Mouse (Mus musculus) B cell, adult 2 months (primary cell): Measurements from ENCODE around the gene LTO1.
"Not testable (repeated sequence)": the region's sequence is repeated elsewhere in the genome, so short reads cannot be mapped to it uniquely, and the experiment has no call there.

Source experiments
- DNase-seq, 2 experiments: peaks; one replicate each; pipeline ENCODE4 v3.0.0; 2022

Gene LTO1

DNA sequence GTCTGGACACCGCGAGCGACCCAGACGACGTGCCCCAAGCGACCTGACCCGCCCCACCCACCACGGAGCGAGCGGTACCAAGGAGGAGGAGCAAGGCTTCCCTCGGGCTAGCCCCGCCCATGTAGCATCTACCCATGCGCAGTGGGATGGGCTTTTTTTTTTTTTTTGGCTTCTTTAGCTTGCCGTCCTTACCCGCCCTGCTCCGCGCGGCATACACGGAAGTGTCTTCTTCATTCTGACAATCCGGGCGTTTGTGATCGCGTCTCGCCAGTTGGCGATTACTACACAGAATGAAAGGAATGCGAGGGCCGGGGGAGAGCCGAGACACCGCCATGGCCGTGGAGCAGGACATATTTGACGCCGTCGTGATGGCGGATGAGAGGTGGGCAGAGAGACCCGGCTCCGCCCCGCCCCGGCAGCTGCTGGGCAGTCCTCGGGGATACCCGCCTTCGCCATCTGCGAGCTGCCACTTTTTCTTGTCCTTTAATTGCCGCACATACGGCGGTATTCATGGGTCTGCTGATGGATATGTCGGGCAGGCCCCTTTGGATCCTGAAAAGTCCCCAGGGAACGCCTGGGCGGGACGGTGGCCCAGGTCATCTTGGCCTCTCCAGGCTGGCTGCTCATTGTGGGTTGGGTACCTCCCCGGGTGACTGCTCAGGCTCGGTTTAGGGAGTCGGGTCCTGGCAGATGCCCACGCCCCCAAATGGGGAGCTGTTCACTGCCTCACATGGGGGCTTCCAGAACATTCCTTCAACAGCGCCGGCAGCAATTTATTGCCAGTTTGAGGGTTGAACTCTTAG is at the start of gene LTO1:
Gene LTO1, plus strand, starts transcription at position 153 of the 803 bp plus-strand sequence.
- peak; percentile 94 to 95 for DNase-seq

DNA sequence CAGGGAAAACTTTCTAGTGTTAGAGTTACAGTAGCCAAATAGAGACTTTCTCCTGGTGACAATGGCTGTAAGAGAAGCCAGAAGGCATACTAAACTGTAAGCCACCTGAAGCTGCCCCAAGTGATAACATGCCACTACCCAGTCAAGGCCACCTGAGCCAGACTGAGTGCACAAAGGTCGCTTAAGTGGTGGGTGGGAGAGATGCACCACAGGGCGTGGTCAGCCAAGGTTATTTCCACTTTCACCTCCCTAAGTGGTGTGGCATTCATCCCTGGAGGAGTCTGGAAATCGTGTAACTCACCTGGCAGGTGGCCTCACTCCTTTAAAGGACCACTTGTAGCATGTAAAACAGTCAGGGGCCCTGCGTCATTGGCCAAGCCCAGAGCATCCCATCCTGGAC is 47.7 kb upstream of the LTO1 start:
- DNase-seq, result no peak

DNA sequence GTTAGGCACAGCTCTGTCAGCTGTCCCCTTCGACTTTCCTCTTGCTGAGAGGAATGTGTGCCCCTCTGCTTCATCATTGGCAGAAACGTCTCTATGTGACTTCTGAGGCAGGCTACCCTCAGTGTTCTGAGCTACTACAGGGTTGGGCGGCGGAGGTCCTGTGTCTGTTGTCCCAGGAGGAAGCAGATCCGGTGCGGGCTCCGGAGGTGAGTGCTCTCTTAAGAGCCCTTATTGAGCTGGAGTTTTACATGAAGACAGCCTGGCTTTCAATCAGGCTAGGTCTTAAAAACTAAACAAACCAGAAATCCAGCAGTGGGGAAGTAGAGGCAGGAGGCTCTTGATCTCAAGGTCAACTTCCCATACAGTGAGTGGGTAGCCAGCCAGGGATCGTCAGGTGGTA is 47.3 kb upstream of the LTO1 start:
- DNase-seq, result no peak

DNA sequence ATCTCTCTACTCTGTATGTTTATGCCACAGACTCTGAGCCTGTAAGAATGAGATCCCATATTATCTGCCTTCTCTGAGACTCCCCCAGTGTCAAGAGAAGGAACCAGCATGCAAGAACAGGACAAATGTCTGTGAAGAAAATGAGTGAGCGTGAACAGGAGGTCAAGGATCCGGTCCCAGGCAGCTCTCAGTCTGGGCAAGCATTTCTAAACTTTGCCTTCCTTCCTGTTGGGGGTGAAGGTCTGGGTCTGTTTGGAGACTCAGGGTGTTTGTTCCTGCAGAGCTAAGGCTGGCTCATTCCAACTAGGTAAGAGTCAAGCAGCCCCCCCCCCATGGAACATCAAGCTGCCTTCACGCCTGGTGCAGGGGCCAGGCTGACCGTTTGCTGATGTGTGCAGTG is 42.5 kb upstream of the LTO1 start:
- no peak for DNase-seq

DNA sequence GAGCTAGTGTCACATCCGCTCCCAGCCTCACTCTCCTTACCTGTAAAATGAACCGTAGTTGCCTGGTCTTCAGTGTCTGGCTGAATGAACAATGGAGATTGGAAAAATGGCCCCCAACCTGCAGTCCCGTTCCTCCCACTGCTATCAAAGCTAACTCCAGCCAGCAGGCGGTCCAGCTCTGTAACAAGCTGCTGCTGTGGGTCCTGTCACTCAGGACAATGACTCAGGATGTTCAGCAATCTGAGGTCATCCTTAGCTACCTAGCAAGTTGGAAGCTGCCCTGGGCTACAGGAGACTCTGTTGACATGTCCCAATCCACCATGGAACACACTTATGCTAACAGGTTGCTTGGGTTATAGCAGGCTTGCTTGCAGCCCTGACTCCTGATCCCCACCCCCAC is 41.7 kb upstream of the LTO1 start:
- no peak for DNase-seq

DNA sequence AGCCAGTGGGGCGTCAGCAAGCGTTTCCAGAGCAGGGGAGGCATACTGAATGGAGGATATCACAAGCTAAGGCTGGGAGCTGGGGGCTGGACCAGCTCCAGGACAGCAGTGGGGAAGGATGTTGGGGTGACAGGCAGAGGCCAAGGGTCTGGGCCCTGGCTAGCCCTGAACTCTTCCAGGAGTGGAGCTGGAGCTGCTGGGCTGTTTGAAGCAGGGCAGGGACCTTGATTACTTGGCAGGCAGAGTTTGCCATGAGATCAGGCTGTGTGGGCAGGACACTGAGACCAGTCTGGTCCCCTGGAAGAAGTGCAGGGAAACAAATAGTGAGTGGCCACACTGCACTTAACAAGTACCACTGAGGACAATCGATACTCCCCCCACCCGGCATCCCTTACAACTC is 40.7 kb upstream of the LTO1 start:
- no peak for DNase-seq

DNA sequence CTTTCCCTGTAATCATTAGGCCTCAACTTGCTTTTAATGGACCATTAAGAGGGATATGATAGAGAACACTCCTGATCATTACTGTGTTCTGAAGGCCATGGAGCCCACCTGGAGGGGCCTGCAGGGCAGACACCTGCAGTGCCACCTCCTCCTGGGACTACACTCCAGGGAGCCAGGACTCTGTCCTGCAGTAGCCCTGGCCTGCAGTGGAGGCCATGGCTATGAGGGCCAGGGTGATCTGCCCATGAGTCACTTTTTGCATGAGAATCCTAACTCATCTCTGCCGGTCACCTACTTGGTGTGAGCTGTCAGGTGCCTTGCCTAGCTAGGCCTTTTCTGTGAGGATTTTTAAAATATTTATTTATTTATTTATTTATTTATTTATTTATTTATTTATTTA is 36.5 kb upstream of the LTO1 start:
- DNase-seq, result no peak

DNA sequence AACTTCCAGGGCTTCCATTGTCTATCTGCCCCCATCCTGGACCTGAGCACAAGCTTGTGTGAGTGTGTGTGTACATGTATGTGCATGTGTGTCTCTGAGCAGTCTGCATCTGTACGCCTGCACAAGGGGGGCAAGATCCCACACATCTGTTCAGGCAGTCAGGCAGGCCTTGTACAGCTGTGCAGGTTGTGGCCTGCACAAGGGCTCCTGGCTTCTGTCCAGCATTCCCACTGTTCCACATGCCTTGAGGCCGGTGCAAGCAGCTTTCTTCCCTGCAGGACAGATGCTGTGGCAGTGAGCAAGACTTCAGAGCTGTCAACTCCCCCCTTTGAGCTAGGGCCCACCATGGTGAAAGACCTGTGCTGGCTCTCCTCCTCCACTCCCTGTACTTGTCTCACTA is 31.8 kb upstream of the LTO1 start:
- no peak for DNase-seq

DNA sequence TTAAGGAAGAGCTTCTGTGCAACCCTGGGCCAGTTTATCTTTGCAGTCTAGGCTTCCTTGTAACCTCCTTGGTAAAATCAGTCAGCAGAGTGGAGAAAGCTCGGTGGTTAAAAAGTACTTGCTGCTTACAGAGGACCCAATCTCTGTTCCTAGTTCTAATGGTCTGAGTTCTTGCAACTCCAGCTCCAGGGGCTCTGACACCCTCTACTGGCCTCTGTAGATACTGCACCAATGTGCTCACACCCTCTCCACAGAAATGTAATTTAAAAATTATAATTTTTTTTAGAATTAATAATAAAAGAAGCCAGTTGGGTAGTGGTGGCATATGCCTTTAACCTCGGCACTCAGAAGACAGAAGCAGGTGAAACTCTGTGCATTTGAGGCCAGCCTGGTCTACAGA is 27.2 kb upstream of the LTO1 start:
- no peak for DNase-seq

DNA sequence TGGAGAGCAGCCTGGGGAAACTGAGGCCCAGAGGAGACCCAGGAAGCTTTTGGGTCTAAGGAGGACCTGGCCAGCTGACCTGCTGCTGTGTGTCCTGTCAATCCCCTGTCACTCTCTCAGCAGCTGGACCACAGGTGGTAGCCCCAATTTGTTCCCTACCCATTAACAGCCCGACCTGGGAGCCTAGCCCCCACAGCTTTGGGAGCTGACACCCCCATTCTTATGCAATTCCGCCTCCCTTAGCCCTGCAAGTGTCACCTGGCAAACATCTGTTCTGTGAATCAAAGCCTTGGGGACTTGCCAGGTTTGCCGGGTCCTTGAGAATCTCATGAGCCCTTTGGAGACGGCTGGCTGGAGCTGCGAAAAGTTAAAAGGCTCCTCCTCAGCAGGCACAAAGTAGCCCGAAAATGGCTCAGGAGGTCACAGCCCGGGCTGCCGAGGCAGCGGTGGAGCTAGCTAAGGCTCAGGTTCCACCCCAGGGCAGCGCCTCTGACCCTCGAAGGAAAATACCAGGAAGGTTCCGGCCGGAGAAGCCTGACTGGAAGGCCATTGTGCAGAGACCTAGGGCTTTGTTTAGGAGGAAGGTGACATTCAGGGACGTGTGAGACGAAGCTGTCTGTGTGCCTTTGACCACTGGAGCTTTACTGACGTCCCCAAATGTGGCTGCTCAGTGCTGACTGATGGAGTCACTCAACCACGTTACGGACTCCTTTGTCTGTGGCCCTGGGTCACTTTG is 26.2 kb upstream of the LTO1 start:
- no peak for DNase-seq

DNA sequence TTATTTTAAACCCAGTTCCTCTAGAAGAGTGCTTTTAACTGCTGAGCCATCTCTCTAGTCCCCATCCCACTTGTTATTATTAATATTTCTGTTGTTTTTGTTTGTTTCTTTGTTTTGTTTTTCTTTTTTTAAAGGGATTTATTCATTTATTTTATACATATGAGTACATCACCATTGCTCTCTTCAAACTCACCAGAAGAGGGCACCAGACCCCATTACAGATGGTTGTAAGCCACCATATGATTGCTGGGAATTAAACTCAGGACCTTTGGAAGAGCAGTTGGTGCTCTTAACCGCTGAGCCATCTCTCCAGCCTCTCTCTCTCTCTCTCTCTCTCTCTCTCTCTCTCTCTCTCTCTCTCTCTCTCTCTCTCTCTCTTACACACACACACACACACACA is 24.2 kb upstream of the LTO1 start:
- not testable (repeated sequence) for DNase-seq

DNA sequence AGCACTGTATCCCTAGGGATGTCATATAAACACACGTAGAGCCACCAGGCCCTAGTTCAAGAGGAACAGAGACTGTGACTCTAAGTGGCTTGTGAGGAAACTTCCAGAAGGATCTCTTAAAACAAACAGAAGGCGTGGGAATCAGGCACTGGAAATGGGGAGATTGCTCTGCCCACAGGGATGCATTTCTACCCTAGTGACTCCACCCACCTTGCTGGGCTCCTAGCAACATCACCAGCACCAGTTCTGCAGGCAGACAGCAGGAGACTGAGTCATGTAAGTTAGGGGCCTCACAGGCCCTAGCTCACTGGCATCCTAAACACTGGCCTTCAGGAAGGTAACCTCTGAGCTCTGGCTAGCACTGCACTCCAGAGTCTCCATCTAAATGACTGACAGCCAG is 23.0 kb upstream of the LTO1 start:
- no peak for DNase-seq

DNA sequence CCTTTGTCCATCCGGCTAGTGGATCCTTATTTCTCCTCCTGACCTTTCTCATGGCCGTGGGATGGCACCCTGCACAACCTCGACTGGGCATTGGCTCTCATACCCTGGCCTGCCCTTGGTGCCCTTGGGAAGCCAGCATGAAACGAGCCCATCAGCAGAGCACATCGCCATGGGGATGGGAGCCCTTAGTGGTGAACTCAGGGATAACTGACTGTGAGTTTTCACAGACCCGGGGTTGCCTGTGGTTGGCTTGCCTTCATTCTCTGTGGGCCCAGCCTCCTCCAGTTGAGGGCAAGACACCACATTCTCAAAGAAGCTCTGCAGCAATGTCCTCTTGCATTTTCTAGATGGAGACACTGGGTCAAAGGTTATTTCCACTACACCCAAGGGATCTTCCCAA is 22.6 kb upstream of the LTO1 start:
- DNase-seq, result no peak

DNA sequence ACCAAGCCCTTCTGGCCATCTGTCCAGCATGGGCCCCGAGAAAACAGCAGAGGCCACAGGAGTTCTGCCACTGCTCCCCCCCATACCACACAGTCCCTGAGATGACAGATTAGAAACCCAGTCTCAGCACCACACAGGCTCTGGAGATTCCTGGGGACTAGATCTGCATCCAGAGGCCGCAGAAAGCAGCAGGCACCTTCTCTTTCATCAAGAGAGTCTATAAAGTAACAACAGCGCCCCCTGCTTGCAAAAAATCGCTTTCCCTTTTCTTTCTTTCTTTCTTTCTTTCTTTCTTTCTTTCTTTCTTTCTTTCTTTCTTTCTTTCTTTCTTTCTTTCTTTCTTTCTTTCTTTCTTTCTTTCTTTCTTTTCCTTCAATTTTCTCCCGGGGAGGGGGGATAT is 20.7 kb upstream of the LTO1 start:
- peak; percentile 23 to 32 for DNase-seq

DNA sequence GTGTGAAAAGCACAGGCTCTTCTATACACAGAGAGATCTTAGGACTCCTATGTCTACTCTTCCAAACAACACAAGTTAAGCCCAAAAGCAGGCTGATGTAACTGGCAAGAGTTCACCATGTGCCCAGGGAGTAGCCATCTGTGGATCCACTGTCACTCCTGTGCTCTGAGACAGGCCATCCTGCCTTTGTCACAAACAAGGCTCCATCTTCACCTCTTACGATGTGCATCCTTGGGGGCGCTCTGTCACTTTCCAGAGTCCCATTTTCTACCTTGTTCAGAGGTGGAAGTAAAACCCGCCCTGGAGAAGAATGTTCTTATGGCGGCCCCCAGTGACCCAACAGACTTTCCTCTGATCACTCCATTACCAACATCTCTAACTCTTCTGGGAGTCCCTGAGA is 20.2 kb upstream of the LTO1 start:
- no peak for DNase-seq

DNA sequence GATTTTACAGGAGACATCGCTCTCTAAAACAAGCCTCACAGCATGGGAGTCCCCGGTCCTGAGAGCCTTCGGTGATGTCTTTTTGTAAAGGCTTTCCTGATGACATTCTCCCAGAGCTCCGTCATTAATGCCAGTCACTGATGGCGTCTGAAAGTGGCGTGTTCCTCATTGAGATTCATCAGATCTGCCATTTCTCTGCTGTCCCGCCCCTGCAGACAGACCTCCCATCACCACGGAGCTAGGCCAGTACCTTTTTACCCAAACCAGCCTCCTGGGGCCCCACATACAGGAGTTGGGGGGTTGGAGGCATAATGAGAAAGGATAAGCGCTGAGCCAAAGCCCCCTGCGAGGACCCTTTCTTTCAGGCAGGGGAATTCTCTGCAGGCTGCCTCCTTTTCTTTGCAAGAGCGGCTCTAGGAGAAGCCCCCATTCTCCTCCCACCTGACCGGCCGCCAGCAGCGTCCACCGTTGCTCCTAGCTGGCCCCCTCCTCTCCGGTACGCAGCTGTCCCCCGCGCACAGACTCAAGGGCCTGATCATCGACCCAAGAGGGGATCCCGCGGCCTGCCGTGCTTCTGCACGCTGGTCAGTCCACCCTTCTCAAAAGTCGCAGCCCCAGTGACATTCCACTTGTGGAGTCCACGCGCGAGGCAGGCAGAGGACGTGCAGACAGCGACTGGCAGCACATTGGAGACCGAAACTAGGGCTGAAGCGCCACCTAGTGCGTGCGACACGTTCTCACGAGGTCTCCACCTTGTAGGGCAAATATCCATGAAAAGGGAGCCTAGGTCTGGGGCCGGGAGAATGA is 19.4 kb upstream of the LTO1 start:
- peak; percentile 58 to 60 for DNase-seq

DNA sequence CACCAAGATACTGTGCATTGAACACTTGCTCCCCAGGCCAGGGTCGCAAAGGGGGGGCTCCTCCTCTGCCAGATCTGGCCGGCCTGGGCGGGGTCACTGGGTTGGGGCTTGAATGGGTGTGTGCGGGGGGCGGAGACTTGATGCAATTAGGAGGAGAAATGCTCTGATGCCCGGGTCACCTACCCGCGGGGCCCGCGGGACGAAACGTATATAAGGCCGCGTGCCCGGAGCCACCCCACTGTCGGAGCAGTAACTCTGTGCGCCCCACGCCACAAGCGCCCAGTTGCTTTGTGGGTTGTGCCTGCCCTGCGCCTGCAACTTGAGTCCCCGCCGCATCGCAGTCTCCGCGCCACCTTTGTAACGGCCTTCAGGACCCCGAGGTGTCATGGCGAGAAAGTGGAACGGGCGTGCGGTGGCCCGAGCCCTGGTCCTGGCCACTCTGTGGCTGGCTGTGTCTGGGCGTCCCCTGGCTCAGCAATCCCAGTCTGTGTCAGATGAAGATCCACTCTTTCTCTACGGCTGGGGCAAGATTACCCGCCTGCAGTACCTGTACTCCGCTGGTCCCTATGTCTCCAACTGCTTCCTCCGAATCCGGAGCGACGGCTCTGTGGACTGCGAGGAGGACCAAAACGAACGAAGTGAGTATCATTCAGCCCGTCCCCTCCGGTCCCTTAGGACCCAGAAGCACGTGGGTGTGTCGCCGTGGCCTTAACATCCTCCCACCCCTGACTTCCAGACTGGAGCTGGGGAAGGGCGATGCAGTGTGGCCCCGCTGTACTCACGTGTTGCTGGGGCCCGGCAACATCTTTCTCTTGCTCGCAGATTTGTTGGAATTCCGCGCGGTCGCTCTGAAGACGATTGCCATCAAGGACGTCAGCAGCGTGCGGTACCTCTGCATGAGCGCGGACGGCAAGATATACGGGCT is 18.3 kb upstream of the LTO1 start, which contains the start of gene Fgf15:
Gene Fgf15, plus strand, starts transcription at position 238 of the 925 bp plus-strand sequence.
- DNase-seq, result peak; percentile 19 to 21

DNA sequence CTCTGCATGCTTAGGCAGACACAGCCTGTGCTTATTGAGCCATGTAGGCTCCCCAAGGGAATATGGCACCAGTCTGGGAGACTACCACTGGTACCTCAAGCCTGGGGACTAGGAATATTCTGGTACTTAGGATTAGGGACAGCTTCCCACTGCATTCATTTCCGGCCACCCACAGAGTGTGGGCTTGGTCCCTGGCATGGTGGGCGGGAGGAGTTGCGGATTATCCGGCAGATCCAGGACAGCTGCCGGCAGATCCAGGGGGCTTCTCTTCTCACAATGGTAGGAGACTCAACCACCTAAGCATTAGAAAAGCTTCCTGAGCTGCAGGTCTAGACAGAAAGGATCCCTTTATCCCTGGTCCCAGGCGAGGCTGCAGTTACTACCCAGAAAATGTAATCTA is 16.4 kb upstream of the LTO1 start:
- no peak for DNase-seq

DNA sequence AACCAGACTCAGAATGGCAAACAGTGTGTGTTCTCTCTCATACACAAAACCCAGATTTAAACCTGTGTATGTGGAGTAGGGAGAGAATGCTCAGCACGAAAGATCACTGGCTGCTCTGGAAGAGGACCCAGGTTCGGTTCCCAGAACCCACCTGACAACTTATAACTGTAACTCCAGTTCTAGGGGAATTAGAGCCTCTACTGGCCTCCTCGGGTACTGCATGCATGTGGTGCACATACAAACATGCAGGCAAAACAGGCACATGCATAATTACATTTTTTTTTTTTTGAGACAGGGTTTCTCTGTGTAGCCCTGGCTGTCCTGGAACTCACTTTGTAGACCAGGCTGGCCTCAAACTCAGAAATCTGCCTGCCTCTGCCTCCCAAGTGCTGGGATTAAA is 9.4 kb upstream of the LTO1 start:
- peak; percentile 28 to 34 for DNase-seq

DNA sequence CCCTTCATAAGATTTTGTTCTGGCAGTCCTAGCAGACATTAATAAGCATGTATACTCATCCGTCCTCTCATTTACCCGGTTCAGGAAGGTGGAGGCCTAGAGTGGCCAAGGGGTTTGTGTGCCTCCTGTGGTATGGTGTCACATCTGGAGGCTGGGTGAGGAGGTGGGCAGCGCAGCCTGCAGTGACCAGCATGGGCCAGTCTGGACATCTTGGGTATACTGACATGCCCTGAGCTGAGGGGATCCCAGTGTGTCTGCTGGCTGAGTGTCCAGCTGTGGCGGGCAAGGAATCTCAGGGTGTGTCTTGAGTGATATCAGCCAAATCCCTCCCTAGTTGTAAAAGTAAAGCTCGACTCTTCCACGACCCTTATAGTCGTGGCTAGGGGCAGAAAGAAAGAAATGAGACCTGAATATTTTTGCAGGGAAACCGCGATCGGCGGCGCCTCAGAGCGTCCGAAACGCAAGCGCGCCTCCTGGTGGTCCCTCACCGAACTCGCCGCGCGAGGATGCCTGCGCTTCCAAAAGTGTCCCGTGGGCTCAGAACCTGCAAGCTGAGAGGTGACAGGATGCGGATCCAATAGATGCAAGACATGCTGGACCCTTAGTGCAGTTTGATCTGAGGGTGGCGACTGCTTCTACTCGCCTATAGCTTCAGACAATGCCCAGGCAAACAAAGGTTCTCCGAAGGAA is 8.0 kb upstream of the LTO1 start:
- peak; percentile 78 to 79 for DNase-seq

DNA sequence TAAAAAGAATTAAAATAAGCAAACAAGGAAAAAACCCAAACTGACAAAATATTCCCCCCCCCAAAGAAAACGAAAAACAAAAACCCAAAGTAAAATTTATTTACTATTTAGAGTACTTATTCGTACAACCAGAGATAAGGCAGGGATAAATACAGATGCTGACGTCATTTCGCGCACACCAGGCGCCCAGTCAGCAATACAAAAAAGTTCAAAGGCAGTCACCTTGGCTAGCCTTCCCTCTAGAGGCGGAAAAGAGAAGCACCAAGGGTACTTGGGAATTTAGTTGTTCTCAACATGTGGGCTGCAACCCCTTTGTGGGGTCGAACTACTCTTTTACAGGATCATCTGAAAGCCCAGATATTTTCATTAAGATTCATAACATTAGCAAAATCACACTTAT is 7.1 kb upstream of the LTO1 start:
- DNase-seq, result peak; percentile 19 to 26

DNA sequence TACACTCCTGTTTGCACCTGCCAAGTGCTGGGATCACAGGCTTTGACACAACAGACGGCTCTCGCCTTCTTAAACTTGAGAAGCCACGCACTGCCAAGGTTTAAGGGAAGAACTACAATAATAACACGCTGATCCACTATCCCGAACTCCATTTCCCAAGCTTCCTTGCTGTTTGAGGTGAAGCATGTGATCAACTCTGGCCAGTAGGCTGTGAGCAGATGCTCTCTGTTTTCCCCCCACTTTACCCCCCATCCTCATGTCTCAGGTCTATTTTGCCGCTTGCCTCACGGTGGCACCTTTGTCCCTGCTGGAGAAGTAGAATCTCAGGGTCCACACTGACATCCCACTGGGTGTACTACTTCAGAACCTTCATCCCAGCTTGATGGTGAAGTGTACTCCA is 6.2 kb upstream of the LTO1 start:
- DNase-seq, result no peak
